Mouse (Mus musculus) midbrain, embryonic 10.5 days (tissue): ENCODE data around the gene Grm6. TPM values are rescaled to one million over a fixed set of nuclear protein-coding genes. Genes with fewer than 3 reads are reported as not detected.

ENCODE experiments used
- DNase-seq: peaks from one replicate; pipeline ENCODE4 v3.0.0-alpha.2; 2017; ENCODE audit warnings: low spot score
- H3K27ac ChIP-seq: fragments of 300-500 bp; sonication (generic); replicated peaks from 2 replicates; pipeline ENCODE4 v1.5.1; 2016; ENCODE audit warnings: mild to moderate bottlenecking
- H3K27me3 ChIP-seq: fragments of 300-500 bp; sonication (generic); 2 replicates; pipeline ENCODE4 v1.6.1; 2016; ENCODE audit warnings: low read depth, mild to moderate bottlenecking; ENCODE audit not compliant: poor library complexity, severe bottlenecking
- H3K36me3 ChIP-seq: fragments of 300-500 bp; sonication (generic); 2 replicates; pipeline ENCODE4 v1.6.1; 2016; ENCODE audit warnings: mild to moderate bottlenecking, moderate library complexity
- H3K4me1 ChIP-seq: fragments of 300-500 bp; sonication (generic); 2 replicates; pipeline ENCODE4 v1.6.1; 2016
- H3K4me3 ChIP-seq: fragments of 300-500 bp; sonication (generic); 2 replicates; pipeline ENCODE4 v1.5.1; 2016; ENCODE audit warnings: mild to moderate bottlenecking, moderate library complexity
- H3K9me3 ChIP-seq: fragments of 300-500 bp; sonication (generic); replicated peaks from 2 replicates; pipeline ENCODE4 v1.6.1; 2016; ENCODE audit warnings: mild to moderate bottlenecking
- WGBS: fragments of 180-500 bp; shearing (Covaris S2); methylation state at CpG from one replicate; pipeline ENCODE4 v1.1.7; 2016; 5-methylcytosine and 5-hydroxymethylcytosine counted together
- polyA plus RNA-seq: library from polyadenylated mRNA; unstranded; fragments of >200 nt; fragmentation: Nextera tagmentation; extraction: Ambion mirVana; gene quantifications from 2 replicates; pipeline ENCODE4 v1.2.1, GENCODE M21; 2016

Grm6 gene
- polyA plus RNA-seq, 1 experiment from 2014 or later, result not detected

- no peak overlapping the region for H3K27ac ChIP-seq
- peaks cover 100% of the 10 kb centered on the region for H3K36me3 ChIP-seq
Measured at GRCm38 (mm10) chr11:50878641-50879040, 28.2 kb downstream of the Grm6 start.

GRCm38 (mm10) chr11:50883756-50884155 is 33.3 kb downstream of the Grm6 start:
- peaks cover 19% of the 10 kb centered on the region for H3K4me1 ChIP-seq
- DNase-seq, result no peak
- H3K27me3 ChIP-seq, result no peaks in the 10 kb centered on the region
- no peak overlapping the region for H3K27ac ChIP-seq
- peaks cover 70% of the 10 kb centered on the region for H3K36me3 ChIP-seq
- H3K9me3 ChIP-seq, result peaks cover 4% of the 10 kb centered on the region; the same call in 1 of the 2 replicates
- H3K4me3 ChIP-seq, result no peak overlapping the region
- WGBS, result 88% methylated on average over 3 of the region's 3 CpGs

More at GRCm38 (mm10) chr11:50878641-50879040, 28.2 kb downstream of the Grm6 start:
- no peak for DNase-seq
- WGBS, result 90% methylated on average over 3 of the region's 3 CpGs
- Histone ChIP-seq H3K4me3 (no peak overlapping the region), H3K9me3 (peaks cover 46% of the 10 kb centered on the region), H3K27me3 (no peaks in the 10 kb centered on the region), H3K4me1 (no peaks in the 10 kb centered on the region)

GRCm38 (mm10) chr11:50886231-50886932 is 35.9 kb downstream of the Grm6 start:
- Histone ChIP-seq H3K36me3 (peaks cover 44% of the 10 kb centered on the region), H3K4me1 (peaks cover 19% of the 10 kb centered on the region), H3K9me3 (0 out of 2 replicates have a peak, but pooled peaks cover 3% of the 10 kb centered on the region), H3K4me3 (peak overlapping the region; percentile 62), H3K27me3 (no peaks in the 10 kb centered on the region), H3K27ac (peak overlapping the region; percentile 88)
- peak; percentile 19 for DNase-seq
- 52% methylated on average over 8 of the region's 8 CpGs for WGBS

- DNase-seq, result no peak
Measured at GRCm38 (mm10) chr11:50886933-50887293, 36.4 kb downstream of the Grm6 start.

GRCm38 (mm10) chr11:50887390-50888128 is 37.1 kb downstream of the Grm6 start, which contains the start of gene Zfp454:
Gene Zfp454 (minus strand): TSS chr11:50887651.
- Histone ChIP-seq H3K9me3 (peaks cover 8% of the 10 kb centered on the region), H3K4me1 (peaks cover 19% of the 10 kb centered on the region), H3K27ac (peak within 1 kb of the TSS; percentile 88), H3K4me3 (peak within 1 kb of the TSS; percentile 62), H3K27me3 (no peaks in the 10 kb centered on the region), H3K36me3 (peaks cover 32% of the 10 kb centered on the region)
- DNase-seq, result peak; percentile 90
- 7% methylated on average over 26 of the region's 26 CpGs for WGBS

More at GRCm38 (mm10) chr11:50886933-50887293, 36.4 kb downstream of the Grm6 start:
- Histone ChIP-seq H3K4me1 (peaks cover 19% of the 10 kb centered on the region), H3K27me3 (no peaks in the 10 kb centered on the region), H3K4me3 (peak overlapping the region; percentile 62), H3K27ac (peak overlapping the region; percentile 88), H3K36me3 (peaks cover 38% of the 10 kb centered on the region), H3K9me3 (0 out of 2 replicates have a peak, but pooled peaks cover 3% of the 10 kb centered on the region)
- WGBS, result 29% methylated on average over 10 of the region's 10 CpGs

- 54% methylated on average over 2 of the region's 2 CpGs for WGBS
- Histone ChIP-seq H3K4me3 (no peak overlapping the region), H3K36me3 (peaks cover 2% of the 10 kb centered on the region; the same call in 1 of the 2 replicates), H3K27ac (no peak overlapping the region), H3K4me1 (peaks cover 6% of the 10 kb centered on the region), H3K27me3 (no peaks in the 10 kb centered on the region), H3K9me3 (peaks cover 47% of the 10 kb centered on the region)
- DNase-seq, result no peak
Measured at GRCm38 (mm10) chr11:50892441-50892840, 42.0 kb downstream of the Grm6 start.

GRCm38 (mm10) chr11:50897359-50897758 is 46.9 kb downstream of the Grm6 start:
- H3K27ac ChIP-seq, result no peak overlapping the region
- H3K4me1 ChIP-seq, result no peaks in the 10 kb centered on the region
- no peak for DNase-seq
- H3K9me3 ChIP-seq, result peaks cover 90% of the 10 kb centered on the region
- H3K36me3 ChIP-seq, result peaks cover 50% of the 10 kb centered on the region
- 76% methylated on average over 1 of the region's 1 CpGs for WGBS
- no peak overlapping the region for H3K4me3 ChIP-seq
- no peaks in the 10 kb centered on the region for H3K27me3 ChIP-seq

GRCm38 (mm10) chr11:50908136-50908535 is 57.7 kb downstream of the Grm6 start:
- WGBS, result 95% methylated on average over 5 of the region's 5 CpGs

GRCm38 (mm10) chr11:50913301-50913700 is 62.8 kb downstream of the Grm6 start:
- DNase-seq, result no peak
- H3K27me3 ChIP-seq, result no peaks in the 10 kb centered on the region
- H3K9me3 ChIP-seq, result peaks cover 44% of the 10 kb centered on the region
- H3K36me3 ChIP-seq, result peaks cover 70% of the 10 kb centered on the region
- H3K27ac ChIP-seq, result no peak overlapping the region
- H3K4me3 ChIP-seq, result no peak overlapping the region
- peaks cover 4% of the 10 kb centered on the region; the same call in 1 of the 2 replicates for H3K4me1 ChIP-seq
- 92% methylated on average over 1 of the region's 1 CpGs for WGBS

More at GRCm38 (mm10) chr11:50908136-50908535, 57.7 kb downstream of the Grm6 start:
- H3K27me3 ChIP-seq, result no peaks in the 10 kb centered on the region
- H3K9me3 ChIP-seq, result peaks cover 81% of the 10 kb centered on the region
- no peak overlapping the region for H3K4me3 ChIP-seq
- H3K27ac ChIP-seq, result no peak overlapping the region
- peaks cover 100% of the 10 kb centered on the region for H3K36me3 ChIP-seq
- peaks cover 4% of the 10 kb centered on the region; the same call in 1 of the 2 replicates for H3K4me1 ChIP-seq
- DNase-seq, result no peak

- no peaks in the 10 kb centered on the region for H3K27me3 ChIP-seq
- H3K4me3 ChIP-seq, result no peak overlapping the region
- DNase-seq, result no peak
- no peak overlapping the region for H3K27ac ChIP-seq
- 88% methylated on average over 3 of the region's 3 CpGs for WGBS
- peaks cover 58% of the 10 kb centered on the region for H3K36me3 ChIP-seq
- no peaks in the 10 kb centered on the region for H3K4me1 ChIP-seq
- peaks cover 44% of the 10 kb centered on the region for H3K9me3 ChIP-seq
Measured at GRCm38 (mm10) chr11:50914461-50914860, 64.0 kb downstream of the Grm6 start.
